Mouse (Mus musculus) large intestine, adult 2 months (tissue): ENCODE measurements at regions not wholly inside any gene's neighbourhood (a gene's known extent, or its start where the extent isn't known, plus 50 kb on each side); places are given as distances from the start of the nearest gene placed in this dataset.

ENCODE experiments used
- DNase-seq: peaks from one replicate; pipeline ENCODE4 v3.0.0-alpha.2; 2012; ENCODE audit warnings: low read depth, low spot score
- WGBS: fragments of 180-500 bp; shearing (Covaris S2); methylation state at CpG from one replicate; pipeline ENCODE4 v1.1.7; 2018; 5-methylcytosine and 5-hydroxymethylcytosine counted together

DNA sequence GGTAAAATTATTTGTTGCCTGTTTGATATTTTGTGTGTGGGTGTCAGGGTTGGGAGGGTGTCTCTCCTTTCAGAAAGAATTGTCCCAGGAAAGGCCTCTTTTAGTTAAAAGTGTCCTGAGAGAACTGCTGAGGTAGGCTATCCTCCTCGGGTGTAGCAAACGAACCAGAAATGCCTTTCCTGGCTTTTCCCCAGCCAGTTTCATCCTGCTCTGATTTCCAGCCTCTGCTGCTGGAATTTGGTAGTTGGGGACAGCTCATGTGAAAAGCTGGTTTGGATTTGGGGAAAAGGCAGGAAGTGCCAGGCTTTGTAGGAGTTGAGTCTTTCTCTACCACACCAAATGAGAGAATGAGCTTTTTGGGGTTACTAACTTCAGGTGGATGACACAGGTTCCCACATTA is 164.0 kb upstream of the Prox1 start:
- 31% methylated on average over 2 of the region's 2 CpGs for WGBS
- no peak for DNase-seq

DNA sequence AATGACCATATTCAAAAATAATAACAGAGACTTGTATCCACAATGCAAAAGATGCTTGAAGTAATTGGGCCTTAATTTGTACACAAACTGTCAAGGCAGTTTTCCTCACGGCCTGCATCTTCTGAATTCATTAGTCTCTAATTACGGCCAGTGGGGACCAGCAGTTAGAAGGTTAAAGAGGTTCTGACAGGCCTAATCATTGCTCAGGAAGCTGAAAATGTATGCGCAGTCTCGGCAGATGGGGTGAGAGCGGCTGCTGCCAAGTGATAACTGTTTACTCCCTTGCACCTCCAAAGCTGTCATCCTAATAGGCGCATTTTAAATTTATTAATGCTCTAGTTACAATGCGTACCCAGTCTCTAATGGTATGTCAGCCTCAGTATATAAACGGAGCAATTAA is 163.5 kb upstream of the Prox1 start:
- WGBS, result 72% methylated on average over 8 of the region's 8 CpGs
- no peak for DNase-seq

- 61% methylated on average over 3 of the region's 3 CpGs for WGBS
- no peak for DNase-seq
Observed at GRCm38 (mm10) chr1:190332001-190332400, 161.5 kb upstream of the Prox1 start.

DNA sequence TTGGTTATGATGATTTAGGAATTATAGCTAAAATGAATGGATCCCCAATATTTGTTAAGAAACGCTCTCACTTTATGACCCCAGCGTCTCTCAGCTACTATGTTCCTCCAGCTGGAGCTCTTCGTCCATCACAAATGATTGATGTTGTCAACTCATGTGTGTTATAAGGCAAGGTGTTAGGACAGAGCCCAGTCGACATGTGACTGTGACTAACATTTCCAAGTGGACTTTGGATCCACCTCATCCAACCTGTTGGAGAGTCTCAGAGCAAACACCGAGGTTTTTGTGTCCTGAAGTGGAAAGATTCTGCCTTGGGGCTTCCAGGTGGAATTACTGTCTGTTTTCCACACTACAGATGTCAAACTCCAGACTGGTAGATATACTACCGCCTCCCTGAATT is 154.0 kb upstream of the Prox1 start:
- DNase-seq, result no peak
- WGBS, result 48% methylated on average over 6 of the region's 6 CpGs

GRCm38 (mm10) chr1:190323671-190324070 is 153.2 kb upstream of the Prox1 start:
- DNase-seq, result no peak
- 61% methylated on average over 9 of the region's 9 CpGs for WGBS

- no peak for DNase-seq
- WGBS, result 58% methylated on average over 5 of the region's 5 CpGs
Observed at GRCm38 (mm10) chr1:190316175-190316574, 145.7 kb upstream of the Prox1 start.

GRCm38 (mm10) chr1:190309831-190310230 is 139.3 kb upstream of the Prox1 start:
- 50% methylated on average over 6 of the region's 6 CpGs for WGBS
- no peak for DNase-seq

GRCm38 (mm10) chr1:190307751-190308150 is 137.2 kb upstream of the Prox1 start:
- DNase-seq, result no peak
- WGBS, result 84% methylated on average over 3 of the region's 3 CpGs

GRCm38 (mm10) chr1:190297666-190298327 is 127.3 kb upstream of the Prox1 start:
- WGBS, result 81% methylated on average over 10 of the region's 10 CpGs
- no peak for DNase-seq

DNA sequence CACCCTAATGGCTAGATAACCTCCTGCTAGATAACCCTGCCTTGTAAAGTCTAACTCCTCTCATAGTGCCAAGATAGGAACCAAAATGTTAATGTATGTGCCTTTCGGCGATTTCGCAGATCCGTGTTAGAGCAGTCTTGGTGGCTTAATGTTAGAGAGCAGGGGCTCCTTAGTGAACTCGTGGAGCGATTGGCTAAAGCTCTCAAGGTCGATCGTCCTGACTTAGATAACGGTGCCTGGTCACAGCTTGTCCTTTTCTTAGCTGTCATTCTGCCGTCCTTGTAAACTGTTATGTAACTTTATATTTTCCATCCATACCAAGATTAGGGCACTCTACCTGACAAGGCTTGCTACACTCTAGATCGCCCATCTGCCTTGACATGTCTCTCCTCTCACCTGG is 119.5 kb upstream of the Prox1 start:
- WGBS, result 76% methylated on average over 11 of the region's 11 CpGs
- no peak for DNase-seq

DNA sequence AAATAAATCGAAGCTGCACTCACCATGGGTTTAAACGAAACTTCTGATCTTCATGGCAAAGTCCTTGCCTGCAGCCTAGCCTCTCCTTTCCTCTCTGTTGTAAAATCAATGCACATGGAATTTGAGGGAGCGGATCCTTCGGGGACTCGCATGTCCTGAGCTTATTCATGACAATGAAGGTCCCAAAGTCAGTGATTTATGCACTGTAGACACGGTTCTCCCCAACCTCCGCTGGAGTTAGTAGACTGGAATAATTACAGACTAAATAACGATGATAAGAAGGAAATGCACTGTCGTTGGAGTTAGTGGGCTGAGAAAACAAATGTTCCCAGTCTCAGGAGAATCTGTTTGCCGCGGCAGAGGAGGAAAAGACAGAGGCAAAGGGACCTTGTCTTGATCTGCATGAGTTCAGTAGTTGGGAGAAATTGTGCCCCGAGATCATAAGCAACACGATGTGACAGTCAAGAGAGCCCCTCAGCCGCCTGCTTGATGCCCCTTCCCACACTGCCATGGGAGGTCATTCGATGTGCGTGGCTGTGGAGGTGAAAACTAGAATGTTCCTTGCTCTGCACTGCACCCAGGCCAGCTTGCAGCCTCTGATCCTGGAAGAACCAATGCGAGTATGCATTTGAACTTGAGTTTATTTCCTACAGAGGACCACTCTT is 116.1 kb upstream of the Prox1 start:
- no peak for DNase-seq
- 64% methylated on average over 17 of the region's 17 CpGs for whole genome bisulfite sequencing

DNA sequence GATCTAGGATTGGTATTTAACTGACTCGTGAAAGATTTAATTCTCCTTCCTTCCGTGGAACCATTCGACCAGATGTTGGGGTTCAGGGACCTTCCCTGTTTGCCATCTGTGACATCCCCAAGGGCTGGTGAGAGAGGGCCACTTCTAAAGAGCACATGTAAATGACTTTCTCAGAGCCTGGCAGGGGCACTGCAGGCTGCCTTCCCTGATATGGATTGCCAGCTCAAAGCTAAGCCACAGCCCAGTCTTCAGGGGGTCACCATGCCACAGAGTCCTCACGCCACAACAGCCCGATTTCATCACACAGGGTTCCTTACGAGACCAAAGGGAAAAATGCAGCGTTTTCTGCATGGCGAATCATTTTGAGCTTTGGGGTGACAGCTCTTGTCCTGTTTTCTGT is 115.1 kb upstream of the Prox1 start:
- 84% methylated on average over 8 of the region's 8 CpGs for WGBS

GRCm38 (mm10) chr1:190285049-190285448 is 114.5 kb upstream of the Prox1 start:
- WGBS, result 90% methylated on average over 8 of the region's 8 CpGs
- DNase-seq, result no peak

More for the DNA sequence above, 115.1 kb upstream of the Prox1 start:
- DNase-seq, result no peak

GRCm38 (mm10) chr1:190284138-190284537 is 113.6 kb upstream of the Prox1 start:
- 69% methylated on average over 9 of the region's 9 CpGs for WGBS

DNA sequence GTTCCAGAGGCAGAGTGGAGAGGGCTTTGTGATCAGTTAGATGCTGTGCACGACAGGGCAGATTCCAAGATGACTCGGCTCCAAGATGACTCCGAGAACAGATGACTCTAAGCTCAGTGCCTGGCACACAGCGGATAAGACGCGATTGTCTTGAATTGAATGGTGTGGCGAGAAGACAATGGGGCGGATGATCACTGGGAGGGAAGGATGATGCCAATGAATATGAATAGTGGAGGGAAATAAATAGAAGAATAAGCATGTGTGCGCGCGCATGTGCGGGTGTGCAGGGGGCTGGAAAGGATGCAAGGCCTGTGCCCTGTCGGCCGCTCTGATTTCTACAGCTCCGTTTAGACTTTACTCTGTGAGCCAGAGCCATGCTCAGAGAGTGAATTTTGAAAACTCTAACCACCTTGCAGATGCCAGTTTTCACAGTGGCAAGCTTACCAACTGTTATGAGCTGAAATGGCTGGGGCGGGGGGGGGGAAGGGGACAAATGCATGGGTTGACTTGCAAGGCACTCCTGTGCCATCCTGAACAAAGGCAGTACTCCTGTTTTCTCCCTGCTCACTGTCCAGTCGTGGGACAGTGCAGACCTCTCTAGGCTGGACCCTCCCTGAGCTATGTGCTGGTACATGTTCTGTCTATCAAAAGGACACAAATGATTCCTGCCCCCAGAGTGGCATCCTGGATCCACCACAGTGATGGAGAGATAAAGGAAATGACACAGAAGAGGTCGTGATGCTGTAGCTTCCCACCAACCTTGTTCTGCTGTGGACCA is 109.8 kb upstream of the Prox1 start:
- DNase-seq, result no peak
- WGBS, result 87% methylated on average over 18 of the region's 18 CpGs

More at GRCm38 (mm10) chr1:190284138-190284537, 113.6 kb upstream of the Prox1 start:
- no peak for DNase-seq

DNA sequence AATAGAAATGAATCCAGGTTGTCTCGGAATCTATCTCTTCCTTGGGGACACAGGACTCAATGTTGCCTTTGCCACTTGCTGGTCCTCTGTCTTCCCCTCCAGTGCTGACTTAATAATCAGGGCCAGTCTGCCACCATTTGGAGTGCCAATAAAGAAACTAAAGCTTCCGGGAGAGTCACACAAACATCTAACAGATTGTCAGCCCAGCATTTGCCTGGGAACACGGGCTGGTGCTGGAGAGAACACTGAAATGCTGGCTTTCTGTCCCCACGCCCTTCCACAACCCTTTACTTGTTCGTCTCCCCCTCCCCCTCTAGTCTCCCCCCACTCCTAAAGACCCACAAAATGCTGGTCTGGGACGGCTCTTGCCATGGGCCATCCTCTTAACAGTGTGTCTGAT is 104.4 kb upstream of the Prox1 start:
- no peak for DNase-seq
- 62% methylated on average over 6 of the region's 6 CpGs for WGBS

- 82% methylated on average over 17 of the region's 17 CpGs for WGBS
- no peak for DNase-seq
Observed at GRCm38 (mm10) chr1:190270784-190271385, 100.4 kb upstream of the Prox1 start.

DNA sequence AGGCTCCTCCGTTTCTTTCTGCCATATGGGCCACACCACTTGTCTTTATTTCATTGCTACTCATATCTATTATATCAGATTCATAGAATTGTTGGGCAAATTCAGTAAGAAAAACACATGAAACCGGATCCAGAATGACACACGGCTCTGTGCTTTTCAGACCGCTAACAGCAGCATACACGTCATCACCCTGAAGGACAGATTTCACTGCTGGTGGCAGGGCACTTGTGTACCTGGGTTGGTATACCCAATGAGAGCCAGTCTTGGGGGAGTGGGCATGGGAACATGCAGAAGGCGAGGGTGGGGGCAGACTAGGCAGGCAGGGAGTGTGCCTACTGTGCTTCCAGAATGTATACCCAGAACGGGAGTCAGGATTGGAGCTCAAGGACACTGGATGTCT is 98.7 kb upstream of the Prox1 start:
- WGBS, result 81% methylated on average over 7 of the region's 7 CpGs
- no peak for DNase-seq

DNA sequence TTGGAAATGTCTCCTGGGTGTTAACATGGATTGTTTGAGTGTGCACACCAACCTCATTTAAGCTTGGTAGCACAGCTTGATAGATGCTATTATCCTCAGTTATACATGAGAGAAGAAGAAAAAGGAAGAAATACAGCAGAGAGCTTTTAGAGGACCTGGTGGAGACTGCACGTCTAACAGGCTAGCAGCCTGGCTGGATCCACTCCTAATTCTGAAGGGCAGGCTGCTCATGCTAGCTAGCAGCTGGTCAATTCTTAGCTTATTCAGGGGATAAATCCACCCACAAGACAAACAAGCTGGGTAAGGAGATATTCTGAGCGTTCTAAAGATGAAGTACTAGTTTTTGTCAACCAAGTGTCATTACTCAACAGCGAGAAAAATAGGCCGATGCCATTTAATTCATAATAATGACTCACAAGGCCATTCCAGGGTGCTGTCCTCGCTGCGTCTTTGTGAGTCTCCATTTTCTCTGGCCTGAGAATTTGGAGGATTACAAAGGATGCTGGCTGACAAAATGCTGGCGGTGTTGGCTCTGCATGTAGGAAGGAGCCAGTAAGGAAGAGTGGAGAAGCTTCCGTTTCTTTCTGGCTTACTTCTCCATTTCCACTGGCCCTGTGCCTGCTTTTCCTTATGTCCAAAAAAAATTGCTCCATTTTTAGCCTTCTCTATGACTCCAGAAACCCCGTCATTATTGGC is 94.7 kb upstream of the Prox1 start:
- DNase-seq, result no peak
- WGBS, result 72% methylated on average over 9 of the region's 9 CpGs

- no peak for DNase-seq
- 52% methylated on average over 8 of the region's 8 CpGs for WGBS
Observed at GRCm38 (mm10) chr1:190264501-190264900, 94.0 kb upstream of the Prox1 start.
